Mouse (Mus musculus) adrenal gland, adult 8-10 months (tissue): ENCODE data around the gene Olfr354. TPM values are rescaled to one million over a fixed set of nuclear protein-coding genes. Genes with fewer than 3 reads are reported as not detected.

Experiments
- DNase-seq: peaks from one replicate; pipeline ENCODE4 v3.0.0; 2022
- total RNA-seq, 4 experiments: library from RNA; stranded (reverse); gene quantifications; 2 replicates each; pipeline ENCODE4 v1.2.4; 2022

Olfr354 gene
- not detected for total RNA-seq

DNA sequence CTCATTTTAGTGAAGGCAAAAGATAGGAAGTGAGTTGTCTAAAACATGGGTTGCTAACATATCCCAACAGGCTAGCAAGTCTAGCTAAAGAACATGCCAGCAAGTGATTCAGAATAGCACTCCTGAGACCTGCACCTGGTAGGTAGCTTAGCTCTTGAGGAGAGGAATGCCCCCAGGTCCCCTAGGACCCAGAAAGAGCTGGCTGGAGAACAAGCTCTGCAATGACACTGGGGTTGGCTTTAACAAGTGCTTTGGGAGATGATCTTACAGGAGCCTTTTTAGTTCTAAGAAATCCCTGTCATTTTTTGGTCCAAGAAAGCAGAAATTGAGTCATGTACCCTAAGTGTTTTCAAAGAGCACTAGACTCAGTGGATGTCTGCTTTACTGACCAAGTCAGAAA is at the start of gene Olfr354:
Gene Olfr354, plus strand, starts transcription at position 301 of the 400 bp plus-strand sequence.
- no peak for DNase-seq

DNA sequence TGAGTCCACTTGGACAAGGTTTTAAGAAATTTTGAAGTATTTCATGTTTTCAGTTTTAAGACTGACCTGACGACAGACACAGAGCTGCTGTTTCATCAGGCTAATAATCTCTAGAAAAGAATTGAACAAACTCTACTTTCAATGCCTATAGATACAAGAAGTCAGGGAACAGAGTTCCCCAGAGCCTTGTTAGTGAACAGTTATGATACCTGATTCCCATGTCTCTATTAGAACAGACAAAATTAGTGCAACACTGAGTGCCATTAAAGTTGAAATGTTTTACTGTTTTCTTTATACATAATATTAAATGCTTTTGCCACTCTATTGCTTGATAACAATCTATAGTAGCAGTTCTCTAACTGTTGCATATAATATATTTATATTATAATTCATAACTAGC is 42.9 kb upstream of the Olfr354 start, which contains the start of gene Olfr351:
Gene Olfr351, minus strand, starts transcription at position 101 of the 400 bp plus-strand sequence.
- no peak for DNase-seq

DNA sequence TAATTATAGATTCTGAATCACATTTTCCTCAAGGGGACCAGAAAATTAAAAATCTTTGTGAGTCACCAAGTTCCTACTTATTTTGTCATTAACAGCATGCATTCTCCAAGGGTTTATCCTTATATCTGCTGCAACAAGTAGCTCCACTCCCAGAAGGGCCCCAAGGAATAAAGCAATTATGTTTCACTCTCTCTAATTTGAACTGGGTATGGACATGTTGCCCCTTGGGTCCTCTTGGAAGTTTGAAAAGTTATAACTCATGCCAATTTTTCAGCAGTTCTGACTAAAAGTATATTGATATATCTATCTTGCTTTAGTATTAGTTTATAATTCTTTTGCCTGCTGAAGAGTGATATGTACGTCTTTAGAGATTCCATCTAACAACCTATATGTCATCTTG is 37.3 kb upstream of the Olfr354 start, which contains the start of gene Olfr352:
Gene Olfr352, plus strand, starts transcription at position 301 of the 400 bp plus-strand sequence.
- no peak for DNase-seq

DNA sequence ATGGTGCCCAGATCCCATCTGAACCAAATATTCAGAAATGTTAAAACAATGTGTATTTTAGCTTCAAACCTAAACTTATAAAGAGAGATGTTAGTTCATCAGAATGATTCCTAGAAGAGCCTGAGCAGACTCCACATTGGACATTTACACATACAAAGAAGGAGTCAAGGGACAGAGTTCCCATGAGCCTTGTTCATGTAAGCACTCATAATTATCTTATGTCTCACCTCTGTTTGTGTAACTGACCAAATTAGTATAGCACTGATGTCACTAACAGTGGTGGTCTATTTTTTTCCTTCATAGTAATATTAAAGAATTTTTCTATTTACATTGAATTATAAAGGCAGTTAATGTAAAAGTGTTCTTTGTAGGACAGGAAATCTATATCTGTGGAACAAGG is 12.6 kb upstream of the Olfr354 start, which contains the start of gene Olfr353:
Gene Olfr353, minus strand, starts transcription at position 101 of the 400 bp plus-strand sequence.
- no peak for DNase-seq

DNA sequence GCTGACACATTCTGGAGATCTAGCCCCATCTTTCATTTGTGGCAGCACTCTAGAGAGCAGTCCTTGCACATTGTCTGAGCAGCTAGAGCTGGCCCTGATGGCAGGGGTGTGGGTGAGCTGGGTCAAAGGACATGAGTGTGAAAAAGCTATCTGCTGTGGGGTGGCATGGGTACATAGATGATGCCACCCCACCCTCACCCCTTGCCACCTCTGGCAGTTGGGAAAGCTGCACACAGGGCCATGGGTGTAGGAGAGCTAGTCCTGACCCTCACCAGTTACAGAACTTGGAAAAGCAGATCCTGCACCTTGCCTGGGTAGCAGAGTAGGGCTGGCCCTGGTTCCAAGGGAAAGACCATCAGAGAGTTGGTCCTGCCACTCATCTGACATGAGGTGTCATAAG is 8.4 kb upstream of the Olfr354 start:
- DNase-seq = no peak

DNA sequence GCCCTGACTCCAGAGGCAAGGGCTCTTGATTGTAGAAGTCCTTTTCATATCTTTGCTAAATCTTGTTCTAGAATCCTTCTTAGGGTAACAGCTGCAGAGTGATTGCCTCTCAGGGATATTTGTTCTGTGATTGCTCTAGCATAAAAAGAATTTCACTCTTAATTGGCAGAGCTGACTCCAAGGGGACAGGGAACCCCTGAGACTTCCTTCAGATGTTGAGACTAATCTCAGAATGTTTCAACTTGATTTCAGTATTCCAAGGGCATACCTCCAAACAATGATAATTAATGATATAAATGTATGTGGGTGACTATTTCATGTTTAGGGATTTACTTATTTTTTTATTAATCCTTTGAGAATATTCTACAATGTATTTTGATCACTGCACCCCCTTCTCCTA is 23.3 kb downstream of the Olfr354 start, which contains the start of gene Olfr355:
Gene Olfr355, minus strand, starts transcription at position 101 of the 400 bp plus-strand sequence.
- DNase-seq = no peak

DNA sequence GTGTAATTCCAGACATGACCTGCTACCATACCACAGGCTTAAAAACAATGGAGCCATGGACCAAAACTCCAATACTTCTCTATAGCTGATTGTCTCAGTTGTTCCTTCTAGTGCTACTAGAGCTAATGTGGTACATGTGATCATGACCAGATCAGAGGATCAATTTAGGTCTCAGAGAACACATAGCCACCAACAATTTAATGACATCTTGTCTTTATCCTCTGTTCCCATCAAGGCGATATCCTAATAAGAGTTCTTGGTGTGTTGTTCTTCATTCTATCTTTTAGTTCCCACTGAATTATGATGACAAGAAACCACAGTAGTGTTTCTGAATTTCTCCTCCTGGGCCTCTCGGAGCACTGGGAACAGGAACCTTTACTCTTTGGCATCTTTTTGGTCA is 31.3 kb downstream of the Olfr354 start, which contains the start of gene Olfr356:
Gene Olfr356, plus strand, starts transcription at position 301 of the 400 bp plus-strand sequence.
- DNase-seq = no peak

Other genes with a start within 250 kb of the Olfr354 start
- gene Olfr346, start 219.9 kb upstream of the Olfr354 start, total RNA-seq = not detected
- not detected for gene Olfr347, start 173.8 kb upstream of the Olfr354 start, total RNA-seq
- gene Olfr348, start 121.4 kb upstream of the Olfr354 start, total RNA-seq = not detected
- not detected for gene Olfr50, start 115.1 kb upstream of the Olfr354 start, total RNA-seq
- gene Olfr3, start 88.6 kb upstream of the Olfr354 start, total RNA-seq = not detected
- gene Olfr350, start 59.4 kb upstream of the Olfr354 start, total RNA-seq = not detected
- gene Olfr351, start 43.0 kb upstream of the Olfr354 start, total RNA-seq = not detected
- gene Olfr352, start 37.2 kb upstream of the Olfr354 start, total RNA-seq = not detected
- gene Olfr353, start 12.7 kb upstream of the Olfr354 start, total RNA-seq = not detected
- gene Olfr355, start 23.2 kb downstream of the Olfr354 start, total RNA-seq = not detected
- not detected for gene Olfr356, start 31.4 kb downstream of the Olfr354 start, total RNA-seq
- not detected for gene Olfr357, start 88.1 kb downstream of the Olfr354 start, total RNA-seq
- gene Olfr358, start 103.7 kb downstream of the Olfr354 start, total RNA-seq = not detected
- gene Olfr360, start 160.1 kb downstream of the Olfr354 start, total RNA-seq = not detected
- not detected for gene Olfr361, start 183.6 kb downstream of the Olfr354 start, total RNA-seq
- not detected for gene Olfr362, start 212.2 kb downstream of the Olfr354 start, total RNA-seq
- not detected for gene Olfr364-ps1, start 233.6 kb downstream of the Olfr354 start, total RNA-seq